Mouse (Mus musculus) liver, embryonic 14.5 days (tissue): ENCODE results near the gene Ptpn18. TPM values are rescaled to one million over a fixed set of nuclear protein-coding genes. Genes with fewer than 3 reads are reported as not detected.

Experiments
- ATAC-seq: fragments of 200-750 bp; cut with Nextera tagmentation; 2 replicates; pipeline ENCODE4 v1.8.0; 2017; ENCODE audit warnings: moderate number of reproducible peaks, mild to moderate bottlenecking, moderate library complexity; ENCODE audit not compliant: insufficient read depth
- DNase-seq, 3 experiments: peaks; one replicate each; pipeline ENCODE4 v3.0.0-alpha.2; 2012 to 2013; ENCODE audit warnings: low read depth in 3 of 3, low spot score in 3 of 3
- H3K27ac ChIP-seq: fragments of 300-500 bp; sonication (generic); 2 replicates; pipeline ENCODE4 v1.5.1; 2014; ENCODE audit warnings: moderate library complexity, mild to moderate bottlenecking, control low read depth, inconsistent platforms
- H3K27me3 ChIP-seq: fragments of 300-500 bp; sonication (generic); 2 replicates; pipeline ENCODE4 v1.6.1; 2014; ENCODE audit warnings: mild to moderate bottlenecking, low read length, moderate library complexity; ENCODE audit not compliant: control insufficient read depth, insufficient read depth
- H3K36me3 ChIP-seq: fragments of 300-500 bp; sonication (generic); replicated peaks from 2 replicates; pipeline ENCODE4 v1.6.1; 2014; ENCODE audit warnings: low read depth; ENCODE audit not compliant: control insufficient read depth, insufficient read depth
- H3K4me1 ChIP-seq, 2 experiments: fragments of 200-500 bp in 1 of 2; fragments of 300-500 bp in 1 of 2; sonication (generic) in 1 of 2; replicated peaks; 2 replicates each; pipeline ENCODE4 v1.6.1; 2012 to 2014; ENCODE audit warnings: antibody characterized with exemption in 1 of 2, inconsistent platforms in 1 of 2, low read length in 1 of 2; ENCODE audit not compliant: control insufficient read depth in 2 of 2, insufficient read depth in 2 of 2
- H3K4me2 ChIP-seq: fragments of 300-500 bp; sonication (generic); 2 replicates; pipeline ENCODE4 v1.6.1; 2014; ENCODE audit warnings: low read depth, mild to moderate bottlenecking, control low read depth, moderate library complexity
- H3K4me3 ChIP-seq, 2 experiments: fragments of 200-500 bp in 1 of 2; fragments of 300-500 bp in 1 of 2; sonication (generic) in 1 of 2; 2 replicates each; pipeline ENCODE4 v1.5.1; 2012 to 2014; ENCODE audit warnings: low read depth in 2 of 2, low read length in 2 of 2, mild to moderate bottlenecking in 2 of 2, control low read depth in 1 of 2, inconsistent platforms in 1 of 2, moderate library complexity in 1 of 2; ENCODE audit not compliant: insufficient read depth in 1 of 2
- H3K9ac ChIP-seq: fragments of 300-500 bp; sonication (generic); replicated peaks from 2 replicates; pipeline ENCODE4 v1.6.1; 2014; ENCODE audit warnings: mild to moderate bottlenecking, control low read depth, moderate library complexity
- H3K9me3 ChIP-seq: fragments of 300-500 bp; sonication (generic); 2 replicates; pipeline ENCODE4 v1.6.1; 2016; ENCODE audit warnings: low read length, mixed read lengths; ENCODE audit not compliant: control insufficient read depth
- CTCF ChIP-seq: IDR thresholded peaks from 2 replicates; pipeline ENCODE4 v1.5.1; 2016; ENCODE audit warnings: antibody characterized with exemption, low read depth, control low read depth
- EP300 ChIP-seq: IDR thresholded peaks from 2 replicates; pipeline ENCODE4 v1.6.1; 2016; ENCODE audit warnings: antibody characterized with exemption, low read depth
- WGBS: fragments of 180-500 bp; shearing (Covaris S2); extraction: QIAGEN DNeasy Blood & Tissue Kit; methylation state at CpG from one replicate; pipeline ENCODE4 v1.1.7; 2014; ENCODE audit not compliant: insufficient replicate concordance; 5-methylcytosine and 5-hydroxymethylcytosine counted together
- polyA plus RNA-seq, 2 experiments: library from polyadenylated mRNA; depleted of rRNA in 1 of 2; stranded (reverse) in 1 of 2; unstranded in 1 of 2; fragments of >200 nt; fragmentation: Nextera tagmentation in 1 of 2; extraction: Ambion mirVana in 1 of 2; gene quantifications; 2 replicates each; pipeline versions ENCODE4 v1.2.1 to v1.2.3; 2012 to 2014

Ptpn18 gene
- polyA plus RNA-seq, 2 experiments: 23.8 to 26.4 TPM

GRCm38 (mm10) chr1:34439961-34440630 is 19.5 kb upstream of the Ptpn18 start:
- no peak for TF ChIP-seq EP300
- peak; percentile 66 for TF ChIP-seq CTCF
- H3K4me2 ChIP-seq: peak overlapping the region; percentile 88
- ATAC-seq (peak; percentile 34), DNase-seq (no peak)
- 4% methylated on average over 31 of the region's 31 CpGs for WGBS
- H3K4me3 ChIP-seq: peak overlapping the region; percentile 90 to 93
- H3K9me3 ChIP-seq: no peaks in the 10 kb centered on the region
- H3K27me3 ChIP-seq: no peaks in the 10 kb centered on the region
- H3K36me3 ChIP-seq: peaks cover 21% of the 10 kb centered on the region
- peak overlapping the region; percentile 20; the same call in 1 of the 2 replicates for H3K27ac ChIP-seq
- H3K9ac ChIP-seq: peak overlapping the region; percentile 71
- H3K4me1 ChIP-seq: peaks cover 6 to 10% of the 10 kb centered on the region in 2 experiments

DNA sequence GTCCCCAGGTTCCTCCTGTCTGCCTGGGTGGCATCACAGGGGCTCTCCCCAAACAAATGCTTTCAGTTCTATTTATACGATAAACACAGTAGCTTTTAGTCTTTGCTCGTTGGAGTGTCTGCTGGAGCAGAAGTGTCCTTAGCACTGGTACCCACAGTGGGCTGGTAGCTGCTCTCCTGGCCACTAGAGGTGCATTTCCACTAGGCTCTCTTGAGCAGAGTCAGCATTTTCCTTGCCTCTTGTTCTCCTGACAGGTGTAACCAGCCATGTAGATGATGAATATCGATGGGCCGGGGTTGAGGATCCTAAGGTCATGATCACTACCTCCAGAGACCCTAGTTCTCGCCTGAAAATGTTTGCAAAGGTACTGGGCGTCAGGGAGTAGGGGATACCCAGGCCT is 16.4 kb upstream of the Ptpn18 start:
- Histone ChIP-seq H3K9ac (no peak overlapping the region), H3K27me3 (no peaks in the 10 kb centered on the region), H3K4me2 (no peak overlapping the region), H3K36me3 (peaks cover 22% of the 10 kb centered on the region), H3K4me1 (peaks cover 5 to 10% of the 10 kb centered on the region in 2 experiments), H3K4me3 (no peak overlapping the region), H3K27ac (no peak overlapping the region), H3K9me3 (no peaks in the 10 kb centered on the region)
- TF ChIP-seq EP300: no peak
- no peak for TF ChIP-seq CTCF
- DNase-seq: no peak
- 72% methylated on average over 6 of the region's 6 CpGs for WGBS
- no peak for ATAC-seq

- Histone ChIP-seq H3K4me2 (peak overlapping the region; percentile 2; the same call in 1 of the 2 replicates), H3K27me3 (peaks cover 4% of the 10 kb centered on the region), H3K36me3 (no peaks in the 10 kb centered on the region), H3K27ac (no peak overlapping the region), H3K4me3 (no peak overlapping the region), H3K4me1 (no peaks in the 10 kb centered on the region), H3K9ac (no peak overlapping the region), H3K9me3 (no peaks in the 10 kb centered on the region)
- WGBS: 32% methylated on average over 8 of the region's 8 CpGs
- DNase-seq (no peak), ATAC-seq (no peak)
- no peak for TF ChIP-seq EP300
- TF ChIP-seq CTCF: no peak
Measured at GRCm38 (mm10) chr1:34458431-34458830, 1.1 kb upstream of the Ptpn18 start.

GRCm38 (mm10) chr1:34460061-34460441 is 489 bp downstream of the Ptpn18 start:
- no peak overlapping the region for H3K27ac ChIP-seq
- H3K4me1 ChIP-seq: peaks cover 0 to 4% of the 10 kb centered on the region in 2 experiments; a peak in 1 of 4 replicates
- H3K36me3 ChIP-seq: no peaks in the 10 kb centered on the region
- TF ChIP-seq EP300: no peak
- no peak for TF ChIP-seq CTCF
- peak overlapping the region; percentile 57 for H3K9ac ChIP-seq
- peak; percentile 20; the same call in 1 of the 2 replicates for ATAC-seq
- H3K9me3 ChIP-seq: no peaks in the 10 kb centered on the region
- H3K4me2 ChIP-seq: peak overlapping the region; percentile 82
- peaks cover 4% of the 10 kb centered on the region for H3K27me3 ChIP-seq
- WGBS: 2% methylated on average over 15 of the region's 15 CpGs
- DNase-seq: no peak
- H3K4me3 ChIP-seq: peak overlapping the region; percentile 64 to 67

- Histone ChIP-seq H3K4me1 (peaks cover 0 to 10% of the 10 kb centered on the region in 2 experiments; a peak in 2 of 4 replicates), H3K4me2 (no peak overlapping the region), H3K36me3 (no peaks in the 10 kb centered on the region), H3K27ac (no peak overlapping the region), H3K9ac (no peak overlapping the region), H3K27me3 (peaks cover 4% of the 10 kb centered on the region), H3K4me3 (no peak overlapping the region), H3K9me3 (no peaks in the 10 kb centered on the region)
- WGBS: 18% methylated on average over 7 of the region's 7 CpGs
- DNase-seq: peak; percentile 54 to 64 (median 61)
- TF ChIP-seq CTCF: peak; percentile 91
- no peak for TF ChIP-seq EP300
- ATAC-seq: peak; percentile 22; the same call in 1 of the 2 replicates
Measured at GRCm38 (mm10) chr1:34462766-34463165, 3.2 kb downstream of the Ptpn18 start.
